Mouse (Mus musculus) midbrain, postnatal 0 days (tissue): ENCODE measurements at regions not wholly inside any gene's neighbourhood (a gene's known extent, or its start where the extent isn't known, plus 50 kb on each side); places are given as distances from the start of the nearest gene placed in this dataset.
A peak's percentile ranks its signal among the peaks of the same experiment; 100 is the strongest.

ENCODE experiments used
- ATAC-seq: fragments of 200-750 bp; cut with Nextera tagmentation; 2 replicates; pipeline ENCODE4 v1.8.0; 2017; ENCODE audit warnings: moderate number of reproducible peaks, mild to moderate bottlenecking, moderate TSS enrichment, moderate library complexity; ENCODE audit not compliant: low FRiP score
- DNase-seq: peaks from one replicate; pipeline ENCODE4 v3.0.0-alpha.2; 2015; ENCODE audit warnings: low spot score
- H3K27ac ChIP-seq: fragments of 300-500 bp; sonication (generic); 2 replicates; pipeline ENCODE4 v1.5.1; 2014; ENCODE audit warnings: low read depth, mild to moderate bottlenecking, low read length, mixed read lengths
- H3K27me3 ChIP-seq: fragments of 300-500 bp; sonication (generic); 2 replicates; pipeline ENCODE4 v1.6.1; 2014; ENCODE audit warnings: low read length, control low read depth, mixed read lengths; ENCODE audit not compliant: insufficient read depth
- H3K36me3 ChIP-seq: fragments of 300-500 bp; sonication (generic); 2 replicates; pipeline ENCODE4 v1.6.1; 2014; ENCODE audit warnings: low read length, control low read depth, mixed read lengths; ENCODE audit not compliant: insufficient read depth
- H3K4me1 ChIP-seq: fragments of 300-500 bp; sonication (generic); 2 replicates; pipeline ENCODE4 v1.6.1; 2014; ENCODE audit warnings: mild to moderate bottlenecking, control low read depth, antibody characterized with exemption, low read length, mixed read lengths; ENCODE audit not compliant: insufficient read depth
- H3K4me2 ChIP-seq: fragments of 300-500 bp; sonication (generic); 2 replicates; pipeline ENCODE4 v1.6.1; 2014; ENCODE audit warnings: low read depth, mild to moderate bottlenecking, low read length, mixed read lengths; ENCODE audit not compliant: poor library complexity, severe bottlenecking
- H3K4me3 ChIP-seq: fragments of 300-500 bp; sonication (generic); 2 replicates; pipeline ENCODE4 v1.5.1; 2014; ENCODE audit warnings: low read depth, mild to moderate bottlenecking, low read length, moderate library complexity
- H3K9ac ChIP-seq: fragments of 300-500 bp; sonication (generic); replicated peaks from 2 replicates; pipeline ENCODE4 v1.6.1; 2014; ENCODE audit warnings: mild to moderate bottlenecking, low read length, moderate library complexity, mixed read lengths; ENCODE audit not compliant: poor library complexity, severe bottlenecking
- H3K9me3 ChIP-seq: fragments of 300-500 bp; sonication (generic); 2 replicates; pipeline ENCODE4 v1.6.1; 2016; ENCODE audit warnings: low read length, control low read depth
- CTCF ChIP-seq: IDR thresholded peaks from 2 replicates; pipeline ENCODE4 v1.5.1; 2016; ENCODE audit warnings: antibody characterized with exemption, mild to moderate bottlenecking
- WGBS: fragments of 180-500 bp; shearing (Covaris S2); extraction: QIAGEN DNeasy Blood & Tissue Kit; methylation state at CpG from one replicate; pipeline ENCODE4 v1.1.7; 2014; 5-methylcytosine and 5-hydroxymethylcytosine counted together

GRCm38 (mm10) chr1:23689398-23689797 is 72.2 kb upstream of the B3gat2 start:
- no peak for TF ChIP-seq CTCF
- WGBS, result 37% methylated on average over 7 of the region's 7 CpGs
- no peak overlapping the region for H3K4me2 ChIP-seq
- no peaks in the 10 kb centered on the region for H3K4me1 ChIP-seq
- no peaks in the 10 kb centered on the region for H3K36me3 ChIP-seq
- no peaks in the 10 kb centered on the region for H3K9me3 ChIP-seq
- no peaks in the 10 kb centered on the region for H3K27me3 ChIP-seq
- no peak overlapping the region for H3K9ac ChIP-seq
- DNase-seq (no peak), ATAC-seq (no peak)
- no peak overlapping the region for H3K27ac ChIP-seq
- no peak overlapping the region for H3K4me3 ChIP-seq

GRCm38 (mm10) chr1:23705489-23705888 is 56.1 kb upstream of the B3gat2 start:
- WGBS, result 27% methylated on average over 6 of the region's 6 CpGs
- Histone ChIP-seq H3K9ac (no peak overlapping the region), H3K9me3 (no peaks in the 10 kb centered on the region), H3K27ac (no peak overlapping the region), H3K4me3 (no peak overlapping the region), H3K27me3 (no peaks in the 10 kb centered on the region), H3K4me2 (no peak overlapping the region), H3K36me3 (no peaks in the 10 kb centered on the region), H3K4me1 (no peaks in the 10 kb centered on the region)
- peak; percentile 71 for ATAC-seq
- TF ChIP-seq CTCF, result peak; percentile 84
- DNase-seq, result peak; percentile 74

GRCm38 (mm10) chr1:23706450-23706849 is 55.1 kb upstream of the B3gat2 start:
- no peak overlapping the region for H3K9ac ChIP-seq
- no peaks in the 10 kb centered on the region for H3K4me1 ChIP-seq
- no peak overlapping the region for H3K4me2 ChIP-seq
- no peaks in the 10 kb centered on the region for H3K36me3 ChIP-seq
- H3K4me3 ChIP-seq, result no peak overlapping the region
- ATAC-seq (no peak; the same call in 1 of the 2 replicates), DNase-seq (peak; percentile 10)
- H3K27me3 ChIP-seq, result no peaks in the 10 kb centered on the region
- no peak for TF ChIP-seq CTCF
- 31% methylated on average over 4 of the region's 4 CpGs for WGBS
- no peak overlapping the region for H3K27ac ChIP-seq
- H3K9me3 ChIP-seq, result no peaks in the 10 kb centered on the region
